Mouse (Mus musculus) kidney, adult 8-10 months (tissue): ENCODE results near the gene Mgmt.

ENCODE experiments used
- DNase-seq, 2 experiments: peaks; one replicate each; pipeline ENCODE4 v3.0.0; 2022

Gene Mgmt

DNA sequence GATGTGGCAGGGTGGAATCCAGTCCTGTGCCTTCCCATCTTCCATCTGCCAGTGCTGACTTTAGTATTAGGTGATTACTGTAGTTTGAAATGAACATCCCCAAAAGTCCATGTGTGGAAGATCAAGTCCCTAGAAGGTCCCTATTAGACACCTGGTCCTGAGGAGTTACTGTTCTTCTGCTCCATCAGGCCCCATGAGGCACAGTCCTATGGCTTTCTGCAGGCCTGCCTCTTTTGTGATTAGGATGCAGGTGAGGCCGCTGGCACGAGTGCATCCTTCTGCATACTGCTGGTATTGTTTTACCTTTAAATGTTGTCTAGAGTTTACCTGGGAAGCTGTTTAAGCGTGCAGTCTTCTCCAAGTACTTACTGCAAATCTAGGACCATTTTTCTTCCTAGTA lies 21.6 kb downstream of the Mgmt start:
- no peak for DNase-seq

DNA sequence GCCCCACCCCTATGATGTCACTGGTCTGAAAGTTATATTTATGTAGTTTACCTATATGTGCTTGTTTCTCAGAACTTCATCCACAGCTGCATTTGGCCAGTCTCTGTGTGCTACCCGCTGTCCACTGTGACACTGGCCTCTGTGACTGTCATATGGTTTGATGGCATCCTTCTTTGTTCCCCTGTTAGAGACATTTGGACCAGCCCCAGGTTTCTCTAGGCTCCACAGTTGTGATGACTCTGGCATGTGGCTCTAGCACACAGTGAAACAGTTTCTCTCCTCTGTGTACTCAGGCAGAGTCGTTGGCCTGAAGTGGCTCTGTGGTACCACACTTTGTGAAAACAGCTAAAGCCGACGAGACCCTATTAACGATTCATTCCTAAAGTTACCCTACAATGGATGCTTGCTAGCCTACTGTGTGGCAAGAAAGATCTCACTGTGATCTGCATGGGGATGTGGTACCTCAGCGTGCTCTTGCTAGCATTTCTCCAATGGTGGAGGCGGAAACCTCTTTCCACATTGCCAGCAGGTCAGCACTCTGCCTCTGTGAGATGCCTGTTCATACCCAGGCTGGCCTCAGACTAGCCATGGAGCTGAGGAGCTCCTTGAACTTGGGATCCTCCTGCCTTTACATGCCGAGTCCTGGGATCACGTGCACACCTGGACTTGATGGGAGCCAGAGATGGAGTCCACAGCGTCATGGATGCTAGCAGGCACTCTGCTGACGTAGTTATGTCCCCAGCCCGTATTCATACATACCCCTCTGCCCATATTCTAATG lies 26.8 kb downstream of the Mgmt start:
- no peak for DNase-seq

DNA sequence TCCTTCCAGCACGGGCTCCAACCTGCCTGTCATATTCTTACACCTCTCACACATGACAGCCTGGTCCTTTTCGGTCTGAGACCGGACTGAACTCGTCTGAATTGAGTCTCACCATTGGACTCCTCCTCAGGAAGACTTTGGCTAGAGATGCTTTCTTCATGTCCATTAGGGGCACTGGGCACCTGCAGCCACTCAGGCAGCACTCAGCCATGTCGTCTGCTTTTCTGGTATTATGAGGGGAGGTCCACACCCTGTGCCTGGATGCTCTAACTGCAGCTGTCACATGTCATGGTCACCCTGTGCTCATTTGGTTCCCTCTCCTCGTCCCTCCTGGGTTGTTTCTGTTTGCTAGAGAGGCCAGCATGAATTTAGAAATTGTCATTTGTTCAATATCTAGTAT lies 27.8 kb downstream of the Mgmt start:
- no peak for DNase-seq

DNA sequence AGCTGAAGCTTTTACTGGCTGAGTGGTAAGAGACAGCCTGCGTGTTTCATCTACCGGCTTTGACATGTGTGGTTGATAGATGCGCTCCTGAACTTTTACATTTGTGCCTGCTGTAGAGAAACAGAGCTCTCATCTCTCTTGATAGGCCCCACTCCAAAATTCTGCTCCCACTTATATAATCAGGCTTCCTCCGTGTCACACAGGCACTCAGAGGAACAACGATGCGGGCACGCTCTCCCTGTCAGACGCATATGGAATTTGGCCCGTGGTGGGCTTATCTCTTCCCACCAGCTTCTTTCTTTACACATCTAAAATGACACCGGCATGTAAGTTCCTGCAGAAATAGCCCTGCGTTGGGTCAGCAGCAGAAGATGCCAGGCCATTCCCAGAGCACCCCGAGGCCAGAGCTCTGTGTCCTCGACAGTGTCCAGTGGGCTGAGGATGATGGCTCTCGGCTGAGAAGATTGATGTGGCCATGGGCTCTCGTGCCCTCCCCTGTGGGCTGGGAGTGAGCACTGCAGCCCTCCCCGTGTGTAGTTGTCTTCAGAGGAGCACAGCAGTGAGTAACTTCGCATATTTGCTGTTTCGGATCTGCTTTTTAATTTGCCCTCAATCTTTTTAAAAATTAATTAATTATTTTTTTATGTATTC lies 30.3 kb downstream of the Mgmt start:
- DNase-seq, result no peak

GRCm38 (mm10) chr7:136926178-136926577 lies 31.8 kb downstream of the Mgmt start:
- DNase-seq, result no peak

DNA sequence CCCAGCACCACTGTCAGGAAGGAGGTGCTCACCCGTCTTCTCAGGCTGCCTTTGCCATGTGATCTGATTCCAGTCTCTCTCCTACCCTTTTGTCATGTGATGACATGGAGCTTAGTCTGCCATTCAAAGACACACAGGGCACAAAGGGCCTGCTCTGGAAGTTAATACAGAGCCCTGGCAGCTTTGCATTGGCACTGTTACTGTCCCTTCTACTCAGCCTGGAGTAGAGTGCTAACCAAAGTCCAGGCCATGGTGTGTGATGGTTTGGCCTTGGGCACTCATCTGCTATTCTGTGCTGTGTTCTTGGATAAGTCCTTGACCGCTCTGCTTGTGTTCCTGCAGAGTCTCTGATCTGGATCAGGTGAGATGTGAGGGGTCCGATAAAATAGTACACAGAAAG lies 36.0 kb downstream of the Mgmt start:
- peak; percentile 11 to 19 for DNase-seq

- peak; percentile 42 to 67 for DNase-seq
Observed at GRCm38 (mm10) chr7:136933367-136933766, 39.0 kb downstream of the Mgmt start.

GRCm38 (mm10) chr7:136934336-136934735 lies 39.9 kb downstream of the Mgmt start:
- DNase-seq, result no peak

DNA sequence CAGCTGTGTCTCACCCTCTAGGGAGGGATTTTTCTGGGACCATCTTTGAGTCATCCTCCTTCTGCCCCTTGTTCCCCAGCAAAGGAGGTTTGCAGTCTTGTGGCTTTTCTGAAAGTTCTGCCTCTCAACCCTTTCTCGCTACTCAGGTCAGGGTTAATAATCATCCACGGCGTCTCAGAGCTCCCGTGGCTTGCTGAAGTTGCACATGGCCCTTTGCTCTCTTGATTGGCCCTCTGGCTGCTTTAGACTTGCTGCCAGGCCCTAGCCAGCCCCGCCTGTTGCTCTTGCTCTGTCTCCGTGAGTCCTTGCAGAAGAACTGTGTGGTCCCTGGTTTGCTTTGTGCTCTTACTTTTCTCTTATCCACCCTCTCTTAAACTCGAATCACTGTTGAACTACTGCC lies 40.4 kb downstream of the Mgmt start:
- peak; percentile 75 to 79 for DNase-seq

DNA sequence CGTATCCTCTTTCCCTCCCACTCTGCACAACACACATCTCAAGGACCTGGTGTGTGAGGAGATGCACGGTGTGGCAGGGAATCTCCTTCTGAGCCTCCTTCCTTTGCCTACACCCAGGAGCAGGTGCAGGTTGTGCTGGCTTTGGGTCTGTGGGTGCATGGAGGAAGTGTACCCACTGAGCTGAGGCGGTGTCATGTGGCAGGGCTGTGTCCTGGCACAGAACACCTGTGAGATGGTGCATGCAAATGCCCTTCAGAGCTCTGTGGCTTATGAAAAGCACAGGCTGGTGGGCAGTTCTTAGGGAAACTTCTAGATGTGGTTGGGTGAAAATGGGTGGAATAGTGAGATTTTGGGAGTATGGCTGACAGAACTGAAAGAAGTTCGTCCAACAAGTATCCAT lies 44.0 kb downstream of the Mgmt start:
- peak in 1 of 2 experiments; percentile 15 for DNase-seq

- no peak for DNase-seq
Observed at GRCm38 (mm10) chr7:136942414-136942813, 48.0 kb downstream of the Mgmt start.

GRCm38 (mm10) chr7:136943886-136944285 lies 49.5 kb downstream of the Mgmt start:
- no peak for DNase-seq

DNA sequence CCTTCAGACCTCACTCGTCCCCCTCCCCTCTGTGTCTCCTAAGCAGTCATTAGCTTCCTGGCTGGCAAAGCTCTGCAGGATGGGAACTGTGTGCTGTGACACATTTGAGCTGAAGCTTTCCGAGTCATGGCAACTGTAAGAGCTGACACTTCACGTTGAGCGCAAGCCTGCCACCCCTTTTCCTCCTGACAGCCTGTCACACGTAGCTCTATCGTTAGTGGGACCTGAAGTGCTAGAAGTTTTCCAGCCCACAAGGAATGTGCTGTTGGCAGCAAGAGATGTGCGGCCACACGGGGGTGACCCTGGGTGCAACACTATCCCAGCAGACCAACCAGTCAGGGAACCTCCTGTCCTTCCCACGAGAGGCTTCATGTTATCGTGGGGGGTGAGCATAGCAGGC lies 51.3 kb downstream of the Mgmt start:
- no peak for DNase-seq

GRCm38 (mm10) chr7:136946131-136946530 lies 51.7 kb downstream of the Mgmt start:
- no peak for DNase-seq

- DNase-seq, result no peak
Observed at GRCm38 (mm10) chr7:136948275-136948810, 53.9 kb downstream of the Mgmt start.

GRCm38 (mm10) chr7:136952608-136953007 lies 58.2 kb downstream of the Mgmt start:
- DNase-seq, result no peak

GRCm38 (mm10) chr7:136953251-136953650 lies 58.8 kb downstream of the Mgmt start:
- no peak for DNase-seq

DNA sequence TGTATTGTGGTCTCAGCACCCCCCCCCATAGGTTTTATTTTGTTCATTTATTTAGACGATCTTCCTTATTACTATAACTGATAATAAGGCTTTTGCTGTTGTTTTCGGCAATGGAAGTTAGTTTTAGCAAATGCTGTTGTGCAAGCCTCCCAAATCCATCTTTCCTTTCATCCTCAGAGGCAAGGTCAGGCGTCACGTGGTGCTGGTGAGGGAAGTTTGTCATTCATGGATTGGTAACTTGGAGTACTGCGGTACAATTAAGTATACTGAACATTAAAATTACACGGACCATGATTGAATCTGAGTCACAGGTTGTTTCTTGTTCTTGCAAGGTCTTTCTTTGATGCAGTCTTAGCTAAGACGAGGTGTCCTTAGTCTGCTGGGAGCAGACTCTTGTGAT lies 77.9 kb downstream of the Mgmt start:
- no peak for DNase-seq

- DNase-seq, result no peak
Observed at GRCm38 (mm10) chr7:136975001-136975400, 80.6 kb downstream of the Mgmt start.

- no peak for DNase-seq
Observed at GRCm38 (mm10) chr7:136997456-136997855, 103.0 kb downstream of the Mgmt start.

DNA sequence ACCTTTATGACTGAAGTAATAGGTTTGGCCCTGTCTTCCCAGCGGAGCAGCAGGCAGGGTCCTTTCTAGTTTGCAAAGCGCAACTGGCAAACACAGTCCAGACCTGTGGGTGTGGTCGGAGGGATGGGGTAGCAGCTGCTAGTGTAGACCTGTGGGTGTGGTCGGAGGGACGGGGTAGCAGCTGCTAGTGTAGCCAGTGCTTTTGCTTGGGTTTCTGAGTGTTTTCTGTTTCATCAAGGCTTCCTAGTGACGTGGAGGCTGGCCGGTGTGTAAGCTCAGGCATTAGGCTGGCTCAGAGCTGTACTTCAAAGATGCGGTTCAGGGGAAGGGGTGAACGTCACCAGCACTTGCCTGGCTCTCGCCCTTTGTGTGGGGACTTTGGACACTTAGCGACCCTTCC lies 106.3 kb downstream of the Mgmt start:
- DNase-seq, result no peak

DNA sequence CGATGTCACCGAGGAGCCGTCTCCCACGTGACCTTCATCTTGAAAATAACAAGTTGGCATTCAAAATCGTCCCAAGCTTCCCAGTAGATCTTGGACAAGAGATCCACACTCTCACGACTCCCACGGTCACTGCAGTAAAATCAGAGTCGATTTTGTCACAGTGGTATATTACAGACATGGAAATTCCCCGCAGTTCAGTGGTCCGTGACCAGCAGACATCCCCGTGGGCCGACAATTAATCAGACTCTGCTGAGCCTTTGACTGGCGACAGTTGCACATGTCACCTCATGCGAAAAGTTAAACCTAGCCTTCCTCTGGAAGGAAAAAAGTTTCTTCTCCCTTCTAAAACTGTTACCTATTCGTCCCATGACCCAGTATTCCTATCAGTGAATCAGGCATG lies 106.8 kb downstream of the Mgmt start:
- DNase-seq, result no peak

DNA sequence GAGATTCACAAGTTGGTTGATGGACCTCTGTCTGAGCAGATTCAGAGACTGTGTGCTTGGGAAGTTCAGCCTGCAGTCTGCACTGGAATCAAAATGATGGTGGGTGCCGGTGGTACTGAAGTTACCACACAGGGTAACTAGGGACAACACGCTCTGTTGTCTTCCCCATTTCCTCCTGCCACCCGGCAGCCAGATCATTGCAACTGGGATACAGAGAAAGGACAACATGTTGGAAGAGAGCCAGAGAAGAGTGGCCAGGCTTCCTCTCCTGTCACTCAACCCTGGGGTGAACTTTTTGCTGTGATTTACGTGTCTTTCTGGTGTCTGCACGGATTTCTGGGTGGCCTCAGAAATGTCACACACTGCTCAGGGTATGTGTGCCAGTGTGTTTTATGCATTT lies 107.4 kb downstream of the Mgmt start:
- no peak for DNase-seq

DNA sequence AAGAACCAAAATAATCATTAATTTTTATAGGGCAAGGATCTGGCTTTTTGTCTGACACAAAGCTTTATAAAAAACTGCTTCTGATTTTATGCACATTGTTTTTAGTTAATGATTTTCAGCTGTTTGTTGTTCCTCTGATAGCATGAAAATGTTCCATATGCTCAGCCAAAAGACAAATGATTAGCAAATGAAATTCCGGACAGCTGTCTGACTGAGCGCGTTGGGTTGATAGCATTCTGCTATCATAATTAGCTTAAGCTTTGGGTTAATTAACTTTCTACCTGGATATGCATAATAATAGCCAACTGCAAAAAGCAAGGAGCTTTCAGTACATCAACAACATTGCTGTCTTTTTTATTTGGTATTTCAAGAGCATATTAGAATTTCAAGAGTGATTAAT lies 108.0 kb downstream of the Mgmt start:
- DNase-seq, result no peak
